Mouse (Mus musculus): ENCODE results near the gene Rnf216.

DNA sequence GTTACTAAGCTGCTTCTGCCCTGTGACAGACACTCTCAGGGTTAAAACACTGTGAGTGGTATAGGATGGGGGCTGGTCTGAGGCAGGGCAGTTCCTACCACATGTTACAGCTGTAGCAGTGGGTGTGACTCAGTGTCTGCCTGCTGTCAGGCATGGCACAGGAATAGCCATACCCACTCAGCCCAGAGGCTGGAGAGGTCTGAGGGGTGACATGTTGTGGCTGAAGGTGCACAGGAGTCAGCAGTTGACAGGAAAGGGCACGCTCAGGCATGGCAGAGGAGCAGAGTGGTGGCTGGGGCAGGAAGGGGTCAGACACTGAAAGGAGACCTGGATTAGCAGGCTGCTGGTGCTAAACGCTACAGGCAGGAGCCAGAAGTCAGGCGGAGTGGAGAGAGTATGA, 78.7 kb downstream of the Rnf216 start:
- TF ChIP-seq CTCF (IDR thresholded peaks at IDR 0.05; ENCODE audit: control insufficient read depth, insufficient read depth, insufficient replicate concordance, low read depth, low read length) (no peak), POLR2A (IDR thresholded peaks at IDR 0.05; ENCODE audit: control insufficient read depth, low read depth, low read length) (no peak)
